Mouse (Mus musculus) embryo, embryonic 11.5 days (tissue): ENCODE data around the gene Asphd1.

ENCODE experiments used
- DNase-seq: peaks from one replicate; pipeline ENCODE4 v3.0.0-alpha.2; 2012; ENCODE audit warnings: low read depth, low spot score

Asphd1 gene

GRCm38 (mm10) chr7:126896912-126897311 lies 52.5 kb downstream of the Asphd1 start:
- no peak for DNase-seq
